Mouse (Mus musculus) CD8-positive naive resting alpha-beta T cell, adult 2 months (primary cell): ENCODE measurements around the gene Myo19.
"Not testable (repeated sequence)": the region's sequence is repeated elsewhere in the genome, so short reads cannot be mapped to it uniquely, and the experiment has no call there.

Experiments
- DNase-seq, 2 experiments: peaks; one replicate each; pipeline ENCODE4 v3.0.0; 2022; ENCODE audit warnings: low read depth in 2 of 2, low spot score in 2 of 2

Gene Myo19

DNA sequence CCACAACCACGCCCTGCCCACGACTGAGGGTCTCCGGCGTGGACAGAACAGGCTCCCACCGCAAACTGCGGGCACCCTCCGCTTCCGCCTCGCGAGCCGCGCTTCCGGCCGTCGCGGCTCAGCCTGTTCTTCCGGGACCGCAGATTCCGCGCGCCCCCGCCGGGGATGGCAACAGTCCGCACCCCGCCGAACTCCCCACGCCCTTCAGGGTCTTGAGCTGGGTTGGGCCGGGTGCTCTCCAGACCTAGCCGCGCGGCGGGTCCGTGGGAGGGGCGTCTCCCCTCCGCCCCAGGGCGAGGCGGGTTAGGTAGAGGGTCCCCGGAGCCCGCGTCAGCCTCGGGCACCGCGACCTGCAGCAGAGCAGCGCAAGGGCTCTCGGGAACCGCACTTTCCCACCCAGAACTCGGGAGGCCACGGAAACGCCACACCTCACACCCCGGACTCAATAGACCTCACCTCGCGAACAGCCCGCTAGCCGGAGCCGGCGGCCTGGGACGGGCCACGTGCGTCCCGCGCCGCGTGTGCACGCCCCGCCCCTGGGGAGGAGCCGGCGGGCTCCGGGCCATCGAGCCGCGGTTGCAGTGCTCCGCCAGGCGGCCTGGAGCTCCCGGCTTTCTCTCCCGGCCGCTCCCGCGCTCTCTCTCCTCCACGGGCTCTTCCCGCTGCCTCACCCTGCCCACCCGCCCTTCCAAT lies at the start of gene Myo19, which contains the start of gene Pigw:
Gene Myo19 (plus strand): TSS at position 377 of the 693 bp plus-strand sequence.
Gene Pigw (minus strand): TSS at position 514 of the 693 bp plus-strand sequence.
- DNase-seq = peak; percentile 55 to 61

GRCm38 (mm10) chr11:84839330-84839729 lies 40.6 kb upstream of the Myo19 start:
- DNase-seq = no peak

GRCm38 (mm10) chr11:84846741-84847474 lies 33.0 kb upstream of the Myo19 start:
- no peak for DNase-seq

- DNase-seq = no peak
Observed at GRCm38 (mm10) chr11:84847475-84848090, 32.4 kb upstream of the Myo19 start.

DNA sequence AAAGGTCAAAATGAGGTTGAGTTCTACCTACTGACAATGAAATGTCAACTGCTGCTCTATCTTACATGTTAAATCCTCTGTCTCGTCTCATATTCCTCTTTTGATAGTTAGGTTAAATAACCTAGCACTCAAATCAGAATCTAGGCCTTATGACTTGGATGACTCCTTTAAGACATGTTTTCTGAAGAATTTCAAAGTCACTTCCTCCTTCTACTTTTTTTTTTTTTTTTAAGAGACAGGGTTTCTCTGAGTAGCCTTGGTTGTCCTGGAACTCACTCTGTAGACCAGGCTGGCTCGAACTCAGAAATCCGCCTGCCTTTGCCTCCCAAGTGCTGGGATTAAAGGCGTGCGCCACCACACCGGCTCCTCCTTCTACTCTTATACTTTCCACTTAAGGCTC lies 24.7 kb upstream of the Myo19 start:
- DNase-seq = no peak

GRCm38 (mm10) chr11:84865268-84865667 lies 14.7 kb upstream of the Myo19 start:
- no peak for DNase-seq

GRCm38 (mm10) chr11:84867586-84867985 lies 12.4 kb upstream of the Myo19 start:
- no peak for DNase-seq

DNA sequence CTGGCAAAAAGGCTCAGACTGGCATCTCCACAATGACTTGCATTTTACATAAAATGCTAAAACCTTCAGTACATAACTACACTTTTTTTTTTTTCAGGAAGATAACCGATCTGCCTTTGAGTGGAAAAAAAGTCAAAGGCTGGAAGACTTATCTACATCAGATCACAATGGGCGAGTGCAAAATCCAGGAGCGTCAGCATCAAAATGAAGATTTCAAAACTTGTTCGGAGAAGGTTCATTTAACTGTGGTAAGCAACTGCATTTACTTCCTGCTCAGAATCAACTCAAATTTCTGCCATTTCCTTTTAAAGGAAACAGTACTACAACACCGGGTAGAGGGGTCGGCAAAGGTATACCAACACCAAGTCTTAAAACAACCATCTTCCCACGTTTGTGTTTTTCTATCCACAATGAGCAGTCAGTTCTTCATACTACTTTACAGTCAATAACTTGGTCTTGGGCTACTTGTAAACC lies 11.1 kb upstream of the Myo19 start:
- DNase-seq = peak in 1 of 2 experiments; percentile 23

DNA sequence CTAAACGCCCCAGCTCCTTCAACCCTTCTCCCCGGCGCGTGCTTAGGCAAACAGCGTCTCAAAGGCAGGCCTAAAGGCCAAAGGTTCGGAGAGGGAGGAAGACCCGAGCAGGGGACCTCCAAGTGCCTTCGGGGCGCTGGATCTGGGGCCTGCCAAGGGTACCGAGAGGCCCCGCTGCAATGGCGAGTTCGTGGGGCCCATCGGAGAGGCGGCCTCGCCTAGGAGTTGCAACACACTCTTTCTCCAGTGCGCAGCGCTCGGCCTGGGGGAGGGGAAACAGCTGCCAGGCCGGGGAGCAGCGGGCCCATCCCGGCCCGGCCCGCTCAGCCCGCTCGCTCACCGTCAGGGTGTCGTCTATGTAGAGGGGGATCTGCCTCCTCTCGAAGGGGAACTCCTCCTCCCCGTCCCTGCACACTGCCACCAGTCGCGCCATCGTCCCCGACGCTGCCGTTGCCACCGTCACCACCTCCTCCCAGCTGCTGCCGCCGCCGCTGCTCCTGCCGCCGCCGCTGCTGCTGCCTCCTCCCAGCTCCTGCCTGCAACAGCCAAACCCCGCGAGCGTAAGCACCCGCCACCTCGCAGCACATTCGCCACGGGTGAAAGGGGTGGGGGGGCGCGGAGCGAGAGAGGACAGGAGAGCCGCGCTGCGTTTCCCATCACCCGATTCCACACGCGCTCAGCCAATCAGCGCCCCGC lies 10.3 kb upstream of the Myo19 start:
- DNase-seq = peak; percentile 92

DNA sequence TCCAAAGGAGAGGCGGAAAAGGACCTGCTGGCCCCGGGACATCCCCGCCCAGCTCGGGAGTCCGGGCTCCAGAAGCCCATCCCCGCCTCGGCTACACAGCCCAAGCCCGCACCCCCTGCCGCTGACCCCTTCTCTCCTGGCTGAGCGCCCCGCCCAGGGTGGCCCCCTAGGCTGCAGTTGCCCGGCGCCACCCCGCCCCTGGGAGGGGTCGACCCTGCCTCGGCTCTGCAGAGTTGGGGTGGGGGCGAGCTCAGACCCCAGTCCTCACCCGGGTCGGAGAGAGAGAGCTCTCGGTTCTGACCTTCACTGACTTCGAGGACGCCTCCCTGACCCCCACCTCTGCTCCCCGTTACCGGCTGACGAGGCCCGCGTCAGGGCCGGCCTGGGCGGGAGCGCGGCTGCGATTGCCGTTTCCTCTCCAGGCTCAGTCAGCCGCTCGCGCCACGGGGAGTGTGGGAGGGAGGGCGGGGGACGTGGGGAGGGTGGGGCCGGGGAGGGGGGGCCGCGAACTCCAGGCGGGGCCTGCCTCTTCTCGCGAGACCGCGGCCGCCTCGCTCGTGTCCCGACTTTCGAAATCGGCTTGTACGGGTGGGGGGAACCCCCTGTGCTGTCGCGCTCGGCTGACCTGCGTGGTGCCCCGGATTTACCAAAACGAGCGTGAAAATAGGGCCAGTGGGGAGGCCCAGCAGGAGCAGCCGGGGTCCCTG lies 9.5 kb upstream of the Myo19 start, which contains the start of gene Ggnbp2:
Gene Ggnbp2 (minus strand): TSS at position 481 of the 707 bp plus-strand sequence.
- peak; percentile 88 to 90 for DNase-seq

DNA sequence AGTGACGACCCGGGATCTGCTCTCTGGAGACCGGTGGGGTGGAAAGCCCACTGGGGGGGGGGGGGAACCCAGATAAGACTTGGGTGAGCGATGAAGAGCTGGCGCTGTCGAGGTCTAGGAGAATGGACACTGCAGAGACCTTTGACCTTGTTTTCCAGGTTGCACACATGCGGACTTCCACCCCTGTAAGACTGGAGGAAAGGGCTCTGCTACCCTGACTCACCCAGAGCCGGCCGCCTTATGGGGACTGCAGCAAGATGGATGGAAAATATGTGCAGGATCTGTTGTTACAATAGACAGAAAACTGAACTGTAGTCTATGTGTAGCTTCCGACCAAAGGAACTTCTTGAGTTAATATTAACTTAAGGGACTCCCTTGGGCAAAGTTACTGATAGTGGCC lies 8.9 kb upstream of the Myo19 start:
- DNase-seq = no peak

- DNase-seq = no peak
Observed at GRCm38 (mm10) chr11:84871548-84872069, 8.3 kb upstream of the Myo19 start.

- DNase-seq = no peak
Observed at GRCm38 (mm10) chr11:84873042-84873833, 6.7 kb upstream of the Myo19 start.

DNA sequence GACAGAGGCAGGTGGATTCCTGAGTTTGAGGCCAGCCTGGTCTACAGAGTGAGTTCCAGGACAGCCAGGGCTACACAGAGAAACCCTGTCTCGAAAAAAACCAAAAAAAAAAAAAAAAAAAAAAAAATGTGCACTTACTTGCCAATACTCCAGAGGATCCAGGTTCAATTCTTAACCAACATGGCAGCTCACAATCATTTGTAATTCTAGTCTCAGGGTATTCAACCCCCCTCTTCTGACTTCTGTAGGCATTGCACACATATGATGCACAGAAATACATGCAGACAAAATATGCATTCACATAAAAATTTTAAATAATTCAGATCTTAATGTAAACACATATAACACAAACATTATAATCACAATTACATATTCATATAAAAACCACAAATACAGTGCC lies 3.9 kb upstream of the Myo19 start:
- not testable (repeated sequence) for DNase-seq

- DNase-seq = no peak
Observed at GRCm38 (mm10) chr11:84879007-84879771, 759 bp upstream of the Myo19 start.

DNA sequence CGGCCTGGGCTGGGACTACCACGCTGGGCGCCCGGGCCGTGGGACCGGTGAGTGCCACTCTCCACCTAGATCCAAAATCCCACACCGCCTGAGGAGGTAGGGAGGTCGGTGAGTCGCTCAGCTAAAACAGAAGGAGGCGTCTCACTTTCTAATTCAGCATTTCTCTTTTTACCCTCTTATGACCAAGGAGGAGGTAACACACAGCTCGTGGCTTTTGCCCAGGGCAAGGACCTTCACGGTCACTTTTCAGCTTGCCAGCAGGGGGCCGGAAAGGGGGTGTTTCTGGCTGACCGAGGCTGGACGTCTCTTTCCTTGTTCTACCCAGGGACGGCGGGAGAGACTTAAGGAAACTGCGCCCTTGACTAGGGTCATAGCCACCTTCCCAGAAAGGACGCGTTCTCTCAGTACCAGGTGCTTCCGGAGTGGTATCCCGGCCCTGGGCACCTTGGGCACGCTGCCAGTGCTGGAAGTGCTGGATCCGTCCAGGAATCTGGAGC lies 565 bp downstream of the Myo19 start:
- DNase-seq = no peak

GRCm38 (mm10) chr11:84880971-84881370 lies 1.0 kb downstream of the Myo19 start:
- no peak for DNase-seq

DNA sequence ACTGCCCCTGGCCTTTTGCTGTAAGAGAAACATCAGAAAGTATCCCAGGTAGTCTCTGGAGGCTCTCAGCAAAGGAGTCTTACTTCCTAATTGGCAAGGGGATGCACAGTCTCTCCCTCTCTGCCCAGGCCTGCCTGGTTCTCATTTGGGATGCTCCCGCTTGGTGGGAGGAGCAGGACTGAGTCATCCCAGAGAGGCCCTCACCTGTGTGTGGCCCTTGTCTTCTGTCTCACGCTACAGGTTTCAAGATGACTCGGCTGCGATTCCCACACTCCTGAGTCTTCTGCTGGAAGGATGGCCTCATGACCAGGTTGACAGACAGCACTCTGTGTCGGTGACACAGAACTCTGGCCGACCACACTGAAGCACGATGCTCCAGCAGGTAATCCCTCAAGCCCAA lies 2.4 kb downstream of the Myo19 start:
- no peak for DNase-seq

DNA sequence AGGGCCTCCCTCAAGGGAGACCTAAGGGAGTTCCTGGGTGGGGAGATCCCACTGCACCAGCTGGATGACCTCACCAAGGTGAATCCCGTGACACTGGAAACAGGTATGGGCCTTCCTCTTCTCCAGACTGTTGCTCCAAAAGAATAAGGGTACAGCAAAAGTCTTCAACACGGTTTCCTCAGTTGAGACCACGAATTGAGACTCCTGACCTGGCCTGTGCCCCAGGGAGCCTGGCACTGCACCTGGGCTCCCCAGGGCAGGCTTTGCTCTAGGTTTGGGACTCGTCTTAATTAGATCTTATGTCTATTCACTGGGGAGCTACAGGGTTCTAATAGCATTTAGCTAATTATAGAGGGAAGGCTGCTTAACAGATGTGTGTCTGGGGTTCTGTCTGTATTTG lies 5.3 kb downstream of the Myo19 start:
- no peak for DNase-seq
